Mouse (Mus musculus) forebrain, embryonic 13.5 days (tissue): Measurements from ENCODE around the gene Dab2ip. TPM values are rescaled to one million over a fixed set of nuclear protein-coding genes. Genes with fewer than 3 reads are reported as not detected.
A peak's percentile ranks its signal among the peaks of the same experiment; 100 is the strongest.

Experiments used
- ATAC-seq: fragments of 200-750 bp; cut with Nextera tagmentation; 2 replicates; pipeline ENCODE4 v1.8.0; 2017
- H3K27ac ChIP-seq: fragments of 300-500 bp; sonication (generic); 2 replicates; pipeline ENCODE4 v1.5.1; 2015; ENCODE audit warnings: inconsistent platforms, mild to moderate bottlenecking, moderate library complexity
- H3K27me3 ChIP-seq: fragments of 300-500 bp; sonication (generic); 2 replicates; pipeline ENCODE4 v1.6.1; 2015; ENCODE audit warnings: mild to moderate bottlenecking, inconsistent platforms
- H3K36me3 ChIP-seq: fragments of 300-500 bp; sonication (generic); 2 replicates; pipeline ENCODE4 v1.6.1; 2015; ENCODE audit warnings: mild to moderate bottlenecking, inconsistent platforms; ENCODE audit not compliant: poor library complexity, severe bottlenecking
- H3K4me1 ChIP-seq: fragments of 300-500 bp; sonication (generic); 2 replicates; pipeline ENCODE4 v1.6.1; 2015; ENCODE audit warnings: inconsistent platforms
- H3K4me2 ChIP-seq: fragments of 300-500 bp; sonication (generic); 2 replicates; pipeline ENCODE4 v1.6.1; 2015; ENCODE audit warnings: inconsistent platforms, mild to moderate bottlenecking, moderate library complexity
- H3K4me3 ChIP-seq: fragments of 300-500 bp; sonication (generic); 2 replicates; pipeline ENCODE4 v1.5.1; 2015; ENCODE audit warnings: mild to moderate bottlenecking, inconsistent platforms
- H3K9ac ChIP-seq: fragments of 300-500 bp; sonication (generic); 2 replicates; pipeline ENCODE4 v1.6.1; 2015; ENCODE audit warnings: mild to moderate bottlenecking, inconsistent platforms
- H3K9me3 ChIP-seq: fragments of 300-500 bp; sonication (generic); replicated peaks from 2 replicates; pipeline ENCODE4 v1.6.1; 2016; ENCODE audit warnings: inconsistent platforms
- WGBS: fragments of 180-500 bp; shearing (Covaris S2); methylation state at CpG from one replicate; pipeline ENCODE4 v1.1.7; 2015; 5-methylcytosine and 5-hydroxymethylcytosine counted together
- polyA plus RNA-seq: library from polyadenylated mRNA; unstranded; fragments of >200 nt; fragmentation: Nextera tagmentation; extraction: Ambion mirVana; gene quantifications from 2 replicates; pipeline ENCODE4 v1.2.1, GENCODE M21; 2015

Gene Dab2ip
- polyA plus RNA-seq, 1 experiment from 2014 or later, result 27.4 TPM

- H3K27me3 ChIP-seq, result peaks cover 42% of the 10 kb centered on the region
- no peak; the same call in 1 of the 2 replicates for ATAC-seq
- H3K4me1 ChIP-seq, result peaks cover 15% of the 10 kb centered on the region
- H3K4me3 ChIP-seq, result no peak overlapping the region
- 25% methylated on average over 9 of the region's 9 CpGs for WGBS
- H3K9me3 ChIP-seq, result no peaks in the 10 kb centered on the region
- no peak overlapping the region for H3K4me2 ChIP-seq
- H3K9ac ChIP-seq, result no peak overlapping the region
- no peaks in the 10 kb centered on the region for H3K36me3 ChIP-seq
- H3K27ac ChIP-seq, result no peak overlapping the region
Observed at GRCm38 (mm10) chr2:35588368-35588767, 30.3 kb downstream of the Dab2ip start.

GRCm38 (mm10) chr2:35589385-35589784, 31.3 kb downstream of the Dab2ip start:
- Histone ChIP-seq H3K4me3 (no peak overlapping the region), H3K9me3 (no peaks in the 10 kb centered on the region), H3K27ac (no peak overlapping the region), H3K4me2 (no peak overlapping the region), H3K36me3 (no peaks in the 10 kb centered on the region), H3K9ac (no peak overlapping the region), H3K27me3 (peaks cover 31% of the 10 kb centered on the region), H3K4me1 (peaks cover 15% of the 10 kb centered on the region)
- 77% methylated on average over 10 of the region's 10 CpGs for WGBS
- ATAC-seq, result no peak

GRCm38 (mm10) chr2:35589800-35590199, 31.7 kb downstream of the Dab2ip start:
- no peaks in the 10 kb centered on the region for H3K9me3 ChIP-seq
- no peak overlapping the region for H3K4me2 ChIP-seq
- ATAC-seq, result no peak
- WGBS, result 85% methylated on average over 4 of the region's 4 CpGs
- no peak overlapping the region for H3K9ac ChIP-seq
- no peak overlapping the region for H3K27ac ChIP-seq
- H3K27me3 ChIP-seq, result peaks cover 27% of the 10 kb centered on the region
- H3K4me1 ChIP-seq, result peaks cover 15% of the 10 kb centered on the region
- H3K36me3 ChIP-seq, result no peaks in the 10 kb centered on the region
- H3K4me3 ChIP-seq, result no peak overlapping the region

- ATAC-seq, result no peak
- peaks cover 21% of the 10 kb centered on the region for H3K4me1 ChIP-seq
- WGBS, result 74% methylated on average over 14 of the region's 14 CpGs
Observed at GRCm38 (mm10) chr2:35591961-35592724, 34.1 kb downstream of the Dab2ip start.

GRCm38 (mm10) chr2:35592725-35593392, 34.8 kb downstream of the Dab2ip start:
- Histone ChIP-seq H3K4me2 (no peak overlapping the region), H3K36me3 (no peaks in the 10 kb centered on the region), H3K9ac (no peak overlapping the region), H3K27me3 (peaks cover 12% of the 10 kb centered on the region), H3K4me3 (no peak overlapping the region), H3K4me1 (peaks cover 21% of the 10 kb centered on the region), H3K9me3 (no peaks in the 10 kb centered on the region), H3K27ac (no peak overlapping the region)
- WGBS, result 53% methylated on average over 9 of the region's 9 CpGs
- peak; percentile 43; the same call in 1 of the 2 replicates for ATAC-seq

More at GRCm38 (mm10) chr2:35591961-35592724, 34.1 kb downstream of the Dab2ip start:
- H3K27ac ChIP-seq, result no peak overlapping the region
- H3K9me3 ChIP-seq, result no peaks in the 10 kb centered on the region
- no peak overlapping the region for H3K9ac ChIP-seq
- H3K27me3 ChIP-seq, result peaks cover 15% of the 10 kb centered on the region
- H3K36me3 ChIP-seq, result no peaks in the 10 kb centered on the region
- H3K4me3 ChIP-seq, result no peak overlapping the region
- no peak overlapping the region for H3K4me2 ChIP-seq

GRCm38 (mm10) chr2:35593889-35594288, 35.8 kb downstream of the Dab2ip start:
- Histone ChIP-seq H3K9ac (no peak overlapping the region), H3K4me2 (no peak overlapping the region), H3K4me3 (no peak overlapping the region), H3K36me3 (no peaks in the 10 kb centered on the region), H3K9me3 (no peaks in the 10 kb centered on the region), H3K4me1 (0 out of 2 replicates have a peak, but pooled peaks cover 12% of the 10 kb centered on the region), H3K27ac (no peak overlapping the region), H3K27me3 (peaks cover 6% of the 10 kb centered on the region; the same call in 1 of the 2 replicates)
- ATAC-seq, result no peak
- WGBS, result 70% methylated on average over 7 of the region's 7 CpGs

GRCm38 (mm10) chr2:35595102-35595501, 37.0 kb downstream of the Dab2ip start:
- Histone ChIP-seq H3K4me1 (0 out of 2 replicates have a peak, but pooled peaks cover 12% of the 10 kb centered on the region), H3K9ac (no peak overlapping the region), H3K4me2 (no peak overlapping the region), H3K27me3 (0 out of 2 replicates have a peak, but pooled peaks cover under 1% of the 10 kb centered on the region), H3K36me3 (no peaks in the 10 kb centered on the region), H3K4me3 (no peak overlapping the region), H3K27ac (no peak overlapping the region), H3K9me3 (no peaks in the 10 kb centered on the region)
- 48% methylated on average over 1 of the region's 1 CpGs for WGBS
- ATAC-seq, result no peak

GRCm38 (mm10) chr2:35595718-35596117, 37.7 kb downstream of the Dab2ip start:
- Histone ChIP-seq H3K27me3 (no peaks in the 10 kb centered on the region), H3K4me2 (no peak overlapping the region), H3K9me3 (no peaks in the 10 kb centered on the region), H3K4me3 (no peak overlapping the region), H3K4me1 (0 out of 2 replicates have a peak, but pooled peaks cover 12% of the 10 kb centered on the region), H3K36me3 (no peaks in the 10 kb centered on the region), H3K9ac (no peak overlapping the region), H3K27ac (no peak overlapping the region)
- WGBS, result 53% methylated on average over 5 of the region's 5 CpGs
- no peak for ATAC-seq

GRCm38 (mm10) chr2:35596796-35597195, 38.7 kb downstream of the Dab2ip start:
- no peak overlapping the region for H3K9ac ChIP-seq
- H3K4me3 ChIP-seq, result no peak overlapping the region
- no peak for ATAC-seq
- no peak overlapping the region for H3K27ac ChIP-seq
- no peaks in the 10 kb centered on the region for H3K27me3 ChIP-seq
- 78% methylated on average over 4 of the region's 4 CpGs for WGBS
- H3K4me2 ChIP-seq, result no peak overlapping the region
- H3K4me1 ChIP-seq, result 0 out of 2 replicates have a peak, but pooled peaks cover 9% of the 10 kb centered on the region
- no peaks in the 10 kb centered on the region for H3K36me3 ChIP-seq
- H3K9me3 ChIP-seq, result no peaks in the 10 kb centered on the region

- 0 out of 2 replicates have a peak, but pooled peaks cover 6% of the 10 kb centered on the region for H3K4me1 ChIP-seq
- no peak overlapping the region for H3K4me3 ChIP-seq
- H3K36me3 ChIP-seq, result no peaks in the 10 kb centered on the region
- no peaks in the 10 kb centered on the region for H3K9me3 ChIP-seq
- no peaks in the 10 kb centered on the region for H3K27me3 ChIP-seq
- WGBS, result 76% methylated on average over 3 of the region's 3 CpGs
- no peak overlapping the region for H3K27ac ChIP-seq
- no peak overlapping the region for H3K4me2 ChIP-seq
- H3K9ac ChIP-seq, result no peak overlapping the region
- ATAC-seq, result no peak
Observed at GRCm38 (mm10) chr2:35598819-35599218, 40.8 kb downstream of the Dab2ip start.

GRCm38 (mm10) chr2:35601665-35602064, 43.6 kb downstream of the Dab2ip start:
- WGBS, result 69% methylated on average over 3 of the region's 3 CpGs
- H3K4me3 ChIP-seq, result no peak overlapping the region
- H3K27ac ChIP-seq, result no peak overlapping the region
- H3K4me1 ChIP-seq, result no peaks in the 10 kb centered on the region
- H3K27me3 ChIP-seq, result no peaks in the 10 kb centered on the region
- ATAC-seq, result no peak
- H3K9me3 ChIP-seq, result no peaks in the 10 kb centered on the region
- H3K36me3 ChIP-seq, result no peaks in the 10 kb centered on the region
- H3K4me2 ChIP-seq, result no peak overlapping the region
- no peak overlapping the region for H3K9ac ChIP-seq

- H3K4me2 ChIP-seq, result no peak overlapping the region
- no peak overlapping the region for H3K4me3 ChIP-seq
- H3K9ac ChIP-seq, result no peak overlapping the region
- H3K9me3 ChIP-seq, result no peaks in the 10 kb centered on the region
- no peaks in the 10 kb centered on the region for H3K27me3 ChIP-seq
- no peak overlapping the region for H3K27ac ChIP-seq
- peaks cover 35% of the 10 kb centered on the region for H3K4me1 ChIP-seq
- 16% methylated on average over 8 of the region's 8 CpGs for WGBS
- ATAC-seq, result no peak
- no peaks in the 10 kb centered on the region for H3K36me3 ChIP-seq
Observed at GRCm38 (mm10) chr2:35607476-35607875, 49.4 kb downstream of the Dab2ip start.
